In genomic region chr16:70522861-70523260, GRCm38 (mm10) we compare ENCODE assay signal across 27 mouse cellular contexts.
"Had no signal": no experiment of that assay in that cellular context is flagged by ENCODE, and none has a peak within 500 bp of the region (broad histone marks: within the 10 kb centered on the region; RNA-seq: fewer than 3 reads in every experiment).

No protein-coding gene starts in this region.

- H3K4me3 ChIP-seq: gastrocnemius, adult 2 months; heart, embryonic 10.5 days; heart, embryonic 12.5 days; hindbrain, embryonic 10.5 days; hindbrain, embryonic 12.5 days; intestine, embryonic 15.5 days; layer of hippocampus, adult 2 months; left cerebral cortex, adult 2 months; limb, embryonic 13.5 days; limb, embryonic 15.5 days; liver, embryonic 12.5 days had no signal

- H3K36me3 ChIP-seq: heart, embryonic 10.5 days; heart, embryonic 12.5 days; hindbrain, embryonic 10.5 days; hindbrain, embryonic 12.5 days; intestine, embryonic 15.5 days; limb, embryonic 13.5 days; limb, embryonic 15.5 days; liver, embryonic 12.5 days had no signal

- H3K27ac ChIP-seq: gastrocnemius, adult 2 months; heart, embryonic 10.5 days; hindbrain, embryonic 10.5 days; hindbrain, embryonic 12.5 days; hindbrain, embryonic 14.5 days; intestine, embryonic 15.5 days; layer of hippocampus, adult 2 months; left cerebral cortex, adult 2 months; limb, embryonic 13.5 days; limb, embryonic 15.5 days; liver, embryonic 12.5 days; liver, embryonic 14.5 days had no signal

- H3K9me3 ChIP-seq: heart, embryonic 10.5 days; heart, embryonic 12.5 days; hindbrain, embryonic 10.5 days; hindbrain, embryonic 12.5 days; intestine, embryonic 15.5 days; limb, embryonic 13.5 days; limb, embryonic 15.5 days; liver, embryonic 12.5 days had no signal

- DNase-seq: gastrocnemius, adult 2 months; gastrocnemius, postnatal 10 days; gastrocnemius, postnatal 25 days; heart, adult 18-20 months; heart, postnatal 10 days; heart, postnatal 4 days; kidney, adult 18-20 months; kidney, adult 8-10 months; kidney, postnatal 10 days; kidney, postnatal 25 days; kidney, postnatal 4 days; left cerebral cortex, postnatal 4 days had no signal

- ATAC-seq: hindbrain, embryonic 16.5 days; inflammation-experienced regulatory T-cells, adult 6 months; intestine, embryonic 15.5 days; intestine, postnatal 0 days; liver, embryonic 12.5 days had no signal

- H3K4me1 ChIP-seq: heart, embryonic 10.5 days; hindbrain, embryonic 10.5 days; hindbrain, embryonic 12.5 days; intestine, embryonic 15.5 days; limb, embryonic 13.5 days; limb, embryonic 15.5 days; liver, embryonic 12.5 days had no signal

- H3K4me2 ChIP-seq: heart, embryonic 12.5 days; hindbrain, embryonic 12.5 days; hindbrain, embryonic 14.5 days; intestine, embryonic 15.5 days; limb, embryonic 13.5 days; limb, embryonic 15.5 days; liver, embryonic 12.5 days had no signal

- H3K9ac ChIP-seq: heart, embryonic 12.5 days; hindbrain, embryonic 12.5 days; hindbrain, embryonic 14.5 days; intestine, embryonic 15.5 days; limb, embryonic 13.5 days; limb, embryonic 15.5 days; liver, embryonic 12.5 days; liver, embryonic 14.5 days had no signal

- H3K27me3 ChIP-seq: heart, embryonic 12.5 days; hindbrain, embryonic 12.5 days; intestine, embryonic 15.5 days; limb, embryonic 13.5 days; limb, embryonic 15.5 days; liver, embryonic 12.5 days had no signal
